Mouse (Mus musculus) skeletal muscle tissue, postnatal 0 days (tissue): ENCODE data around the gene Bpifa6. TPM values are rescaled to one million over a fixed set of nuclear protein-coding genes. Genes with fewer than 3 reads are reported as not detected.

ENCODE experiments used
- polyA plus RNA-seq: library from polyadenylated mRNA; unstranded; fragments of >200 nt; fragmentation: Nextera tagmentation; extraction: Ambion mirVana; gene quantifications from 2 replicates; pipeline ENCODE4 v1.2.1, GENCODE M21; 2015

Bpifa6 gene
- polyA plus RNA-seq = not detected in 2 replicates

GRCm38 (mm10) chr2:153974582-153974981 is at the start of gene Bpifa6:
Gene Bpifa6, plus strand, starts transcription at chr2:153974945.

DNA sequence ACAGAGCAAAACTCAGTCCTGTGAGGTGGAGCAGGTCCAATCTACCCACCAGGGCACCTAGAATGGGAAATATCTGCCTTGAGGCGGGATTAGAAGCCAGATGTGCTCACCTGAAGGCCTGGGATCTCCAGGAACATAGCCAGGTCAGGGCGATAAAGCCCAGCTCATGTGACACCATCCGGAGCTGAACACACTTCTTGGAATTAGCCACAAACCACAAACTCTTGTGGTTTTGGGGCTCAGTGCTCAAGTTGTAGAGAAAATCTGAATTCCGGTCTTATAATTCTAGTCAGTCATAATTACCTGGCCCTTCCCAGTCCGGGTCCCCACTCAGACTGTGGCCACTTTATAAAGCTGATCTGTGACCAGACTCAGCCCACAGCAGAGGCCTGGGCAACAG is 36.9 kb upstream of the Bpifa6 start, which contains the start of gene Bpifb4:
TSS of gene Bpifb4 (plus strand) at position 370 of the 400 bp plus-strand sequence.

DNA sequence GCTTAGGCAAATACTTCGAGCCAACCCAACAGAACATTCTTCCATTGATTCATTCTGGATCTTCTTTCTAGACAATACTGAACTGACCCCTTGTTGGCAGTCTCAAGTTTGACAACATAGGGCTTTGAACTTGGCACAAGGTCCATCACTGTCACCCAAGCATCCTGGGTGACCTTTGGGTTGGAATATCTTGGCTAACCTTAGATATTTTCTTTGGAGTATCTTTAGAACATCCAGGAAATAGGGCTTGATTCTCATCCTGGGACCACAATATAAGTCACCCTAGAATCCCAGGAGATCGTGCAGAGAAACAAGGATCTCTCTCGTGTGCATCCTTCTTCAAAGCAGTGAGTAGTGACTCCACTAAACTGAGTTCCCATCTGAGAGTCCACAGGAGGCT is 33.2 kb downstream of the Bpifa6 start, which contains the start of gene Bpifa2:
TSS of gene Bpifa2 (plus strand) at position 301 of the 400 bp plus-strand sequence.

Other genes with a start within 250 kb of the Bpifa6 start
- 134 and 157 TPM in 2 replicates for gene Mapre1, start 233.7 kb upstream of the Bpifa6 start, polyA plus RNA-seq
- gene Efcab8, start 195.0 kb upstream of the Bpifa6 start, polyA plus RNA-seq = 0.02 TPM in 1 of 2 replicates, not detected in the other
- not detected in 2 replicates for gene Sun5, start 103.9 kb upstream of the Bpifa6 start, polyA plus RNA-seq
- gene Bpifb2, start 99.9 kb upstream of the Bpifa6 start, polyA plus RNA-seq = not detected in 2 replicates
- not detected in 2 replicates for gene Bpifb6, start 74.6 kb upstream of the Bpifa6 start, polyA plus RNA-seq
- not detected in 2 replicates for gene Bpifb3, start 56.7 kb upstream of the Bpifa6 start, polyA plus RNA-seq
- not detected in 2 replicates for gene Bpifb4, start 36.7 kb upstream of the Bpifa6 start, polyA plus RNA-seq
- not detected in 2 replicates for gene Bpifa2, start 33.3 kb downstream of the Bpifa6 start, polyA plus RNA-seq
- not detected in 2 replicates for gene Bpifa3, start 155.4 kb downstream of the Bpifa6 start, polyA plus RNA-seq
- gene Bpifa1, start 167.9 kb downstream of the Bpifa6 start, polyA plus RNA-seq = 0.18 TPM in 1 of 2 replicates, not detected in the other
- not detected in 2 replicates for gene Bpifa5, start 187.7 kb downstream of the Bpifa6 start, polyA plus RNA-seq
- gene Bpifb1, start 215.9 kb downstream of the Bpifa6 start, polyA plus RNA-seq = 0.14 TPM in 1 of 2 replicates, not detected in the other
- gene Bpifb5, start 248.8 kb downstream of the Bpifa6 start, polyA plus RNA-seq = 0.18 and 0.31 TPM in 2 replicates